Mouse (Mus musculus): ENCODE measurements around the gene Dck. TPM values are rescaled to one million over a fixed set of nuclear protein-coding genes. Genes with fewer than 3 reads are reported as not detected.

Dck gene
- polyA plus RNA-seq, 1 experiment from 2014 or later: 43.6 TPM

GRCm38 (mm10) chr5:88797121-88797520 lies 32.3 kb downstream of the Dck start:
- H3K4me3 ChIP-seq (ENCODE audit: low read depth, low read length): no peak overlapping the region
- H3K27ac ChIP-seq (ENCODE audit: low read length): no peak overlapping the region
- H3K27me3 ChIP-seq (ENCODE audit: control insufficient read depth, insufficient read depth, low read depth, low read length): no peaks in the 10 kb centered on the region
- H3K4me1 ChIP-seq (ENCODE audit: control insufficient read depth, insufficient read depth, low read length): no peaks in the 10 kb centered on the region
- no peak for ATAC-seq
- H3K36me3 ChIP-seq (ENCODE audit: control insufficient read depth, insufficient read depth, low read length): no peaks in the 10 kb centered on the region
- H3K9me3 ChIP-seq (replicated peaks; ENCODE audit: control insufficient read depth, low read length, poor library complexity, severe bottlenecking): no peaks in the 10 kb centered on the region
- H3K4me2 ChIP-seq (ENCODE audit: low read length): no peak overlapping the region
- H3K9ac ChIP-seq (ENCODE audit: low read depth, low read length): no peak overlapping the region
- 77% methylated on average over 6 of the region's 6 CpGs for WGBS

GRCm38 (mm10) chr5:88805616-88806015 lies 40.8 kb downstream of the Dck start:
- WGBS: 92% methylated on average over 4 of the region's 4 CpGs
- H3K36me3 ChIP-seq (ENCODE audit: control insufficient read depth, insufficient read depth, low read length): no peaks in the 10 kb centered on the region
- no peak overlapping the region for H3K4me3 ChIP-seq (ENCODE audit: low read depth, low read length)
- ATAC-seq: no peak
- no peaks in the 10 kb centered on the region for H3K4me1 ChIP-seq (ENCODE audit: control insufficient read depth, insufficient read depth, low read length)
- H3K27me3 ChIP-seq (ENCODE audit: control insufficient read depth, insufficient read depth, low read depth, low read length): no peaks in the 10 kb centered on the region
- H3K27ac ChIP-seq (ENCODE audit: low read length): no peak overlapping the region
- no peak overlapping the region for H3K4me2 ChIP-seq (ENCODE audit: low read length)
- H3K9me3 ChIP-seq (replicated peaks; ENCODE audit: control insufficient read depth, low read length, poor library complexity, severe bottlenecking): no peaks in the 10 kb centered on the region
- H3K9ac ChIP-seq (ENCODE audit: low read depth, low read length): no peak overlapping the region

GRCm38 (mm10) chr5:88806278-88806677 lies 41.5 kb downstream of the Dck start:
- Histone ChIP-seq H3K27ac (ENCODE audit: low read length) (no peak overlapping the region), H3K9ac (ENCODE audit: low read depth, low read length) (no peak overlapping the region), H3K27me3 (ENCODE audit: control insufficient read depth, insufficient read depth, low read depth, low read length) (no peaks in the 10 kb centered on the region), H3K4me2 (ENCODE audit: low read length) (no peak overlapping the region), H3K4me1 (ENCODE audit: control insufficient read depth, insufficient read depth, low read length) (no peaks in the 10 kb centered on the region), H3K4me3 (ENCODE audit: low read depth, low read length) (no peak overlapping the region), H3K36me3 (ENCODE audit: control insufficient read depth, insufficient read depth, low read length) (no peaks in the 10 kb centered on the region), H3K9me3 (replicated peaks; ENCODE audit: control insufficient read depth, low read length, poor library complexity, severe bottlenecking) (no peaks in the 10 kb centered on the region)
- WGBS: 24% methylated on average over 5 of the region's 5 CpGs
- ATAC-seq: peak; percentile 21; the same call in 1 of the 2 replicates

GRCm38 (mm10) chr5:88807342-88807741 lies 42.5 kb downstream of the Dck start:
- 37% methylated on average over 9 of the region's 9 CpGs for WGBS
- no peak overlapping the region for H3K4me2 ChIP-seq (ENCODE audit: low read length)
- no peak overlapping the region for H3K9ac ChIP-seq (ENCODE audit: low read depth, low read length)
- H3K27ac ChIP-seq (ENCODE audit: low read length): no peak overlapping the region
- H3K27me3 ChIP-seq (ENCODE audit: control insufficient read depth, insufficient read depth, low read depth, low read length): no peaks in the 10 kb centered on the region
- no peaks in the 10 kb centered on the region for H3K36me3 ChIP-seq (ENCODE audit: control insufficient read depth, insufficient read depth, low read length)
- no peak overlapping the region for H3K4me3 ChIP-seq (ENCODE audit: low read depth, low read length)
- no peak for ATAC-seq
- no peaks in the 10 kb centered on the region for H3K4me1 ChIP-seq (ENCODE audit: control insufficient read depth, insufficient read depth, low read length)
- H3K9me3 ChIP-seq (replicated peaks; ENCODE audit: control insufficient read depth, low read length, poor library complexity, severe bottlenecking): no peaks in the 10 kb centered on the region

GRCm38 (mm10) chr5:88813188-88813587 lies 48.4 kb downstream of the Dck start:
- H3K9ac ChIP-seq (ENCODE audit: low read depth, low read length): no peak overlapping the region
- no peak overlapping the region for H3K27ac ChIP-seq (ENCODE audit: low read length)
- H3K4me1 ChIP-seq (ENCODE audit: control insufficient read depth, insufficient read depth, low read length): no peaks in the 10 kb centered on the region
- no peak overlapping the region for H3K4me2 ChIP-seq (ENCODE audit: low read length)
- ATAC-seq: no peak
- H3K9me3 ChIP-seq (replicated peaks; ENCODE audit: control insufficient read depth, low read length, poor library complexity, severe bottlenecking): no peaks in the 10 kb centered on the region
- 81% methylated on average over 2 of the region's 2 CpGs for WGBS
- no peak overlapping the region for H3K4me3 ChIP-seq (ENCODE audit: low read depth, low read length)
- no peaks in the 10 kb centered on the region for H3K27me3 ChIP-seq (ENCODE audit: control insufficient read depth, insufficient read depth, low read depth, low read length)
- no peaks in the 10 kb centered on the region for H3K36me3 ChIP-seq (ENCODE audit: control insufficient read depth, insufficient read depth, low read length)

- Histone ChIP-seq H3K9ac (ENCODE audit: low read depth, low read length) (no peak overlapping the region), H3K4me3 (ENCODE audit: low read depth, low read length) (no peak overlapping the region), H3K4me2 (ENCODE audit: low read length) (no peak overlapping the region), H3K27ac (ENCODE audit: low read length) (no peak overlapping the region), H3K9me3 (replicated peaks; ENCODE audit: control insufficient read depth, low read length, poor library complexity, severe bottlenecking) (no peaks in the 10 kb centered on the region), H3K36me3 (ENCODE audit: control insufficient read depth, insufficient read depth, low read length) (no peaks in the 10 kb centered on the region), H3K27me3 (ENCODE audit: control insufficient read depth, insufficient read depth, low read depth, low read length) (no peaks in the 10 kb centered on the region), H3K4me1 (ENCODE audit: control insufficient read depth, insufficient read depth, low read length) (no peaks in the 10 kb centered on the region)
- no peak for ATAC-seq
- WGBS: 81% methylated on average over 4 of the region's 4 CpGs
Observed at GRCm38 (mm10) chr5:88814552-88814951, 49.8 kb downstream of the Dck start.

- WGBS: 60% methylated on average over 1 of the region's 1 CpGs
- no peak for ATAC-seq
- no peaks in the 10 kb centered on the region for H3K27me3 ChIP-seq (ENCODE audit: control insufficient read depth, insufficient read depth, low read depth, low read length)
Observed at GRCm38 (mm10) chr5:88821542-88821941, 56.7 kb downstream of the Dck start.

GRCm38 (mm10) chr5:88824838-88825237 lies 60.0 kb downstream of the Dck start:
- H3K4me2 ChIP-seq (ENCODE audit: low read length): no peak overlapping the region
- no peak for ATAC-seq
- 53% methylated on average over 10 of the region's 10 CpGs for WGBS

More at GRCm38 (mm10) chr5:88821542-88821941, 56.7 kb downstream of the Dck start:
- no peaks in the 10 kb centered on the region for H3K4me1 ChIP-seq (ENCODE audit: control insufficient read depth, insufficient read depth, low read length)
- H3K4me3 ChIP-seq (ENCODE audit: low read depth, low read length): no peak overlapping the region
- H3K27ac ChIP-seq (ENCODE audit: low read length): no peak overlapping the region
- no peaks in the 10 kb centered on the region for H3K9me3 ChIP-seq (replicated peaks; ENCODE audit: control insufficient read depth, low read length, poor library complexity, severe bottlenecking)
- no peaks in the 10 kb centered on the region for H3K36me3 ChIP-seq (ENCODE audit: control insufficient read depth, insufficient read depth, low read length)
- no peak overlapping the region for H3K4me2 ChIP-seq (ENCODE audit: low read length)
- no peak overlapping the region for H3K9ac ChIP-seq (ENCODE audit: low read depth, low read length)

GRCm38 (mm10) chr5:88829835-88830571 lies 65.2 kb downstream of the Dck start:
- ATAC-seq: peak; percentile 56; the same call in 1 of the 2 replicates
- no peaks in the 10 kb centered on the region for H3K36me3 ChIP-seq (ENCODE audit: control insufficient read depth, insufficient read depth, low read length)
- no peaks in the 10 kb centered on the region for H3K9me3 ChIP-seq (replicated peaks; ENCODE audit: control insufficient read depth, low read length, poor library complexity, severe bottlenecking)
- WGBS: 46% methylated on average over 8 of the region's 8 CpGs
- H3K4me1 ChIP-seq (ENCODE audit: control insufficient read depth, insufficient read depth, low read length): no peaks in the 10 kb centered on the region
- no peak overlapping the region for H3K9ac ChIP-seq (ENCODE audit: low read depth, low read length)
- no peak overlapping the region for H3K27ac ChIP-seq (ENCODE audit: low read length)
- H3K4me3 ChIP-seq (ENCODE audit: low read depth, low read length): no peak overlapping the region
- H3K27me3 ChIP-seq (ENCODE audit: control insufficient read depth, insufficient read depth, low read depth, low read length): no peaks in the 10 kb centered on the region
- no peak overlapping the region for H3K4me2 ChIP-seq (ENCODE audit: low read length)

More at GRCm38 (mm10) chr5:88824838-88825237, 60.0 kb downstream of the Dck start:
- no peaks in the 10 kb centered on the region for H3K36me3 ChIP-seq (ENCODE audit: control insufficient read depth, insufficient read depth, low read length)
- no peaks in the 10 kb centered on the region for H3K27me3 ChIP-seq (ENCODE audit: control insufficient read depth, insufficient read depth, low read depth, low read length)
- no peak overlapping the region for H3K4me3 ChIP-seq (ENCODE audit: low read depth, low read length)
- no peak overlapping the region for H3K9ac ChIP-seq (ENCODE audit: low read depth, low read length)
- H3K9me3 ChIP-seq (replicated peaks; ENCODE audit: control insufficient read depth, low read length, poor library complexity, severe bottlenecking): no peaks in the 10 kb centered on the region
- H3K27ac ChIP-seq (ENCODE audit: low read length): no peak overlapping the region
- H3K4me1 ChIP-seq (ENCODE audit: control insufficient read depth, insufficient read depth, low read length): no peaks in the 10 kb centered on the region
